Mouse (Mus musculus): ENCODE data around the gene Tmem30c. TPM values are rescaled to one million over a fixed set of nuclear protein-coding genes. Genes with fewer than 3 reads are reported as not detected.

Tmem30c gene
- polyA plus RNA-seq, 1 experiment from 2014 or later = 0.04 TPM

DNA sequence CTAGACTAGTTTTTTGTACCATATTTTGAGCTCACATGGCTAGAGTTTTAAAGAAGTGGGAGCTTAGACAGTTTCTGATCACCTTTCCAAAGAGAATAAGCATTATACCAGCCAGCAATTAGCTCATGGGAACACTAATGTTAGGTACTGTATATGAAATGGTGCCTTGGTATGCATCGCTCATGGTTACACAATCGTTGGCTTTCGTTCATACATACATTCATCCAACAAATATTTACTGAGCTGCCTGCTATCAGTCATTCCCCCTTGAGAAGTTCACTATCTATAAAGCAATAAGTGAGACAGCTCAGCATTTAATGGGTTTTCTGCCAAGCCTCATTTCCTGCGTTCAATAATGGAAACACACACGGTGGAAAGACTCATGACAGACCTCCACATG, 66.2 kb downstream of the Tmem30c start:
- Histone ChIP-seq H3K4me3 (ENCODE audit: low read depth, low read length) (no peak overlapping the region), H3K4me2 (replicated peaks; ENCODE audit: low read depth, low read length) (no peak overlapping the region), H3K4me1 (ENCODE audit: insufficient read depth, low read depth, low read length) (peaks cover 7% of the 10 kb centered on the region), H3K9me3 (ENCODE audit: low read length) (no peaks in the 10 kb centered on the region), H3K9ac (replicated peaks; ENCODE audit: low read depth) (no peak overlapping the region), H3K36me3 (ENCODE audit: insufficient read depth, low read length) (no peaks in the 10 kb centered on the region), H3K27me3 (replicated peaks; ENCODE audit: insufficient read depth, low read length) (no peaks in the 10 kb centered on the region), H3K27ac (ENCODE audit: low read length) (no peak overlapping the region)
- WGBS = 39% methylated on average over 5 of the region's 5 CpGs
- TF ChIP-seq EP300 (IDR thresholded peaks at IDR 0.05) (no peak), CTCF (IDR thresholded peaks at IDR 0.05) (no peak)
- no peak for DNase-seq (ENCODE audit: low spot score)
- ATAC-seq = no peak

DNA sequence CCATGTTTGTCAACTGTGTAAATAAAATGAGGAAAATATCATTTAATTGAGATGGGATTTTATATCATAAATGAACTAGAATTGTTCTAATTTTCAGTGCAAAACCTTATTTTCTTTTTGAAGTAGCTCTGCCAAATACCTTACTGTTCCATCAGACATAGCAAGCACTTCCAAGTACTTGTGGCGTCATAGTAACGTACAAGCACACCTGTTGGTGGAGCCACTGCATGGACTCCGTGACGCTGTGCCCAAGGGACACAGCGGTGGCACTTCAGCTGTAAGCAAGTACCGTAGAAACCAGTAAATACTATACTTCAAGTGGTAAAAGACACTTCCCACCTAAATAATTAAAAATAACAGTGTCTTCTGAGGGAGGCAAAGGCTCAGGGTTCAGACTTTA, 72.3 kb downstream of the Tmem30c start:
- ATAC-seq (peak; percentile 88), DNase-seq (ENCODE audit: low spot score) (peak; percentile 58)
- H3K4me2 ChIP-seq (replicated peaks; ENCODE audit: low read depth, low read length) = no peak overlapping the region
- no peak overlapping the region for H3K9ac ChIP-seq (replicated peaks; ENCODE audit: low read depth)
- H3K36me3 ChIP-seq (ENCODE audit: insufficient read depth, low read length) = no peaks in the 10 kb centered on the region
- H3K4me3 ChIP-seq (ENCODE audit: low read depth, low read length) = no peak overlapping the region
- WGBS = 67% methylated on average over 6 of the region's 6 CpGs
- no peak overlapping the region for H3K27ac ChIP-seq (ENCODE audit: low read length)
- no peaks in the 10 kb centered on the region for H3K9me3 ChIP-seq (ENCODE audit: low read length)
- TF ChIP-seq CTCF (IDR thresholded peaks at IDR 0.05) (no peak), EP300 (IDR thresholded peaks at IDR 0.05) (no peak)
- H3K4me1 ChIP-seq (ENCODE audit: insufficient read depth, low read depth, low read length) = no peaks in the 10 kb centered on the region
- no peaks in the 10 kb centered on the region for H3K27me3 ChIP-seq (replicated peaks; ENCODE audit: insufficient read depth, low read length)

Other genes with a start within 250 kb of the Tmem30c start
- 0.06 TPM in 1 of 2 replicates, not detected in the other for gene Tmem45a2, start 221.5 kb downstream of the Tmem30c start, polyA plus RNA-seq (2015; fragmentation: Nextera tagmentation; extraction: Ambion mirVana)
- gene Tomm70a, start 171.2 kb downstream of the Tmem30c start, polyA plus RNA-seq (2015; fragmentation: Nextera tagmentation; extraction: Ambion mirVana) = 17.2 and 17.7 TPM in 2 replicates
- gene Nit2, start 125.5 kb downstream of the Tmem30c start, polyA plus RNA-seq (2015; fragmentation: Nextera tagmentation; extraction: Ambion mirVana) = 35.8 and 40.0 TPM in 2 replicates
- gene Tbc1d23, start 61.4 kb downstream of the Tmem30c start, polyA plus RNA-seq (2015; fragmentation: Nextera tagmentation; extraction: Ambion mirVana) = 22.9 and 23.5 TPM in 2 replicates
- 37.7 and 41.6 TPM in 2 replicates for gene Filip1l, start 60.2 kb upstream of the Tmem30c start, polyA plus RNA-seq (2015; fragmentation: Nextera tagmentation; extraction: Ambion mirVana)

Measured in lung, postnatal 0 days (tissue).